Mouse (Mus musculus): ENCODE results near the gene Zfp39. TPM values are rescaled to one million over a fixed set of nuclear protein-coding genes. Genes with fewer than 3 reads are reported as not detected.
A peak's percentile ranks its signal among the peaks of the same experiment; 100 is the strongest.

The Zfp39 gene
- polyA plus RNA-seq, 1 experiment from 2014 or later: 6.4 TPM

DNA sequence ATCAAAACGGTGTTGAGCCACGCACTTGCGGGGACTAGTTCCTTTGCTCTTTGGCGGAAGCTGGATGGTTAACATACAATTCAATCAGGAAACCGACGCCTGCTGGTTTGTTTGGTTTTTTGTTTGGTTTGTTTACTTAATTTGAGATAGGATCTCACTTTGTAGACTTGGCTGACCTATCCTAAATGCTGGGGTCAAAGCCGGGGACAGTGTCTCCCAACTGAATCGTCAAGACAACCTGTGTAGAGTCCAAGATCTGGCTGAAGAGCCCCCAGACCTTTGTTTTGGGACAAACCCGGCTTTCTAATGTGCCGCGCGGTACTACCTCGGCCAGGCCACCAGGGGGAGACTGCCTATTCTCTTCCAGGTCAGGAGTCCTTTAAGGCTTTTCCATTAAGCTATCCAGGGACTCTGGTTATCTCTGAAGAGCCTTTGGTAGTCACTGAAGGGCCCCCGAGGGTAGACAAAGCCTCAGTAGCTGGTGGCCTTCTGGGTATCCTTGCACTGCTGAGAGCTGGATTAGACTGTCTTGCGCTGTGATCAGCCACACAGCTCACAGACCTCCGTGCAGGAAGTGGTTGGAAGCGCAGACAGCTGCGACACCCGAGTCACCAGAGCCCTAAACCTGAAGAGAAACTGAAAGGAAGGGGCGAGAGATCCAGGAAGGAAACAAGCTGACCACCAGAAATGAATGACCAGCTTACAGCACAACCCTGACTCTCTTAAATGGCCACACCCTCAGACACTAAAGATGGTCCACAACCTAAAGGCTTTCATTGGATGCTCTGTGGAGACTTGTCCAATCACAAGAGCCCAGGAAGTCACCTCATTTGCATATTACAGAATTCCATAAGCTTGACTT, 24.0 kb upstream of the Zfp39 start:
- Histone ChIP-seq H3K27me3 (ENCODE audit: control insufficient read depth, insufficient read depth, low read length) (no peaks in the 10 kb centered on the region), H3K4me1 (ENCODE audit: control insufficient read depth, insufficient read depth, low read length) (peaks cover 3% of the 10 kb centered on the region; the same call in 1 of the 2 replicates), H3K9me3 (ENCODE audit: control insufficient read depth, low read length) (no peaks in the 10 kb centered on the region), H3K4me2 (peak overlapping the region; percentile 23; the same call in 1 of the 2 replicates), H3K27ac (ENCODE audit: low read depth, low read length) (peak overlapping the region; percentile 35; the same call in 1 of the 2 replicates), H3K9ac (ENCODE audit: low read length) (no peak overlapping the region; the same call in 1 of the 2 replicates), H3K36me3 (ENCODE audit: control insufficient read depth, insufficient read depth, low read length) (peaks cover 3% of the 10 kb centered on the region), H3K4me3 (ENCODE audit: low read depth, low read length) (no peak overlapping the region)
- ATAC-seq (ENCODE audit: low FRiP score) (peak; percentile 73; the same call in 1 of the 2 replicates), DNase-seq (ENCODE audit: low spot score, missing footprints) (peak; percentile 96)
- WGBS: 36% methylated on average over 20 of the region's 20 CpGs

DNA sequence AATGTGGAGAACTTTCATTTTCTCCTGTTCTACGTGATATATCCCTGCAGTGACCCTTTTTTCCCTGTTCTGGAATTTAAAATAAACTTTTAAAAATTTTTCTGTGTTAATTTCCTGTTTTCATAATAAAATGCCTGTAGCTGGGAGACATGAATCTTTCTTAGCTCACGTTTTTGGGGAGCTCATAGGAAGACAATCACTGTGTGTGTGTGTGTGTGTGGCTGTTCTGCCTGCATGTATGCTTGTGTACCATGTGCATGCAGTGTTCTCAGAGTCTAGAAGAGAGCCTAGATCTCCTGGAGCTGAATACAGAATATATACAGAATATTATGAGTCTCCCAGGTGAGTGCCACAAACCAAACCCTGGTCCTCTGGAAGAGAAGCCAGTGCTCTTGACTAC, 23.0 kb upstream of the Zfp39 start:
- H3K27me3 ChIP-seq (ENCODE audit: control insufficient read depth, insufficient read depth, low read length): no peaks in the 10 kb centered on the region
- H3K4me3 ChIP-seq (ENCODE audit: low read depth, low read length): no peak overlapping the region
- ATAC-seq (ENCODE audit: low FRiP score) (no peak), DNase-seq (ENCODE audit: low spot score, missing footprints) (no peak)
- H3K4me2 ChIP-seq: no peak overlapping the region
- H3K9me3 ChIP-seq (ENCODE audit: control insufficient read depth, low read length): no peaks in the 10 kb centered on the region
- peaks cover 3% of the 10 kb centered on the region; the same call in 1 of the 2 replicates for H3K4me1 ChIP-seq (ENCODE audit: control insufficient read depth, insufficient read depth, low read length)
- H3K27ac ChIP-seq (ENCODE audit: low read depth, low read length): no peak overlapping the region
- no peak overlapping the region for H3K9ac ChIP-seq (ENCODE audit: low read length)
- WGBS: 75% methylated on average over 2 of the region's 2 CpGs
- no peaks in the 10 kb centered on the region; the same call in 1 of the 2 replicates for H3K36me3 ChIP-seq (ENCODE audit: control insufficient read depth, insufficient read depth, low read length)

DNA sequence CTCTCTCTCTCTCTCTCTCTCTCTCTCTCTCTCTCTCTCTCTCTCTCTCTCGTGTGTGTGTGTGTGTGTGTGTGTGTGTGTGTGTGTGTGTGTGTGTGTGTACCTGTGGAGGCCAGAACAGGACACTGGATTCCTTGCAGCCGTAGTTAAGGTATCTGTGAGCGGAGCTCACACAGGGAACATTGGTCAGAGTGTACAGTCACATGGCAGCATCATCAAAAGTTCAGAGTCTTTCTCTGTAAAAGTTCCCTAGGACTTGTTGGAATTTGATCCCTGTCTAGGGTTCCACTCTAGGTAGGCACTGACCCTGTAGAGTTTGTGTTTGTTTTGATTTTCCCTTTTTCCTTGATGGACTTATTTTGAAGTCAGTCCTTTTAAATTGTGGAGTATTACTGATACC, 22.6 kb upstream of the Zfp39 start:
- Histone ChIP-seq H3K9me3 (ENCODE audit: control insufficient read depth, low read length) (no peaks in the 10 kb centered on the region), H3K27ac (ENCODE audit: low read depth, low read length) (no peak overlapping the region), H3K9ac (ENCODE audit: low read length) (no peak overlapping the region), H3K36me3 (ENCODE audit: control insufficient read depth, insufficient read depth, low read length) (no peaks in the 10 kb centered on the region; the same call in 1 of the 2 replicates), H3K27me3 (ENCODE audit: control insufficient read depth, insufficient read depth, low read length) (no peaks in the 10 kb centered on the region), H3K4me3 (ENCODE audit: low read depth, low read length) (no peak overlapping the region), H3K4me2 (no peak overlapping the region), H3K4me1 (ENCODE audit: control insufficient read depth, insufficient read depth, low read length) (peaks cover 3% of the 10 kb centered on the region; the same call in 1 of the 2 replicates)
- DNase-seq (ENCODE audit: low spot score, missing footprints): no peak
- WGBS: 91% methylated on average over 2 of the region's 3 CpGs
- no peak for ATAC-seq (ENCODE audit: low FRiP score)

DNA sequence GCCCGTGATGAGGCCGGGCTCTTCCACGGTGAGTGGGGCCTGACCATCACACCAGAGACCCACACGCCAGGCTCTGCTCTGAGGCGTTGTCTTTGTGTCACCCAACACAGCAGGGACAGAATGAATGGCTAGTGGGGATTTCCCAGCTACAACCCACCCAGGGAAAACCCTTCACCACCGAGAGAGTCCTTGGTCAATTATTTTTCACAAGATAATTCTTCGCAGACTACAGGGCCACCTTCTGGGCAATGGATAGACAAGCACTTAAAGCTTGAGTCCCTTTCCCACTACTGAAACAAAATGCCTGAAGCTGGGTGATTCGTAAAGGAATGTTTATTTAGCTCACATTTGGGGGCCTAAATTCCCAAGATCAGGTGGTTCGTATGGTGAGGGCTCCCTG, 18.4 kb upstream of the Zfp39 start:
- WGBS: 83% methylated on average over 9 of the region's 9 CpGs
- Histone ChIP-seq H3K36me3 (ENCODE audit: control insufficient read depth, insufficient read depth, low read length) (no peaks in the 10 kb centered on the region), H3K9ac (ENCODE audit: low read length) (no peak overlapping the region), H3K27ac (ENCODE audit: low read depth, low read length) (no peak overlapping the region), H3K4me2 (no peak overlapping the region), H3K4me1 (ENCODE audit: control insufficient read depth, insufficient read depth, low read length) (no peaks in the 10 kb centered on the region), H3K9me3 (ENCODE audit: control insufficient read depth, low read length) (no peaks in the 10 kb centered on the region), H3K4me3 (ENCODE audit: low read depth, low read length) (no peak overlapping the region), H3K27me3 (ENCODE audit: control insufficient read depth, insufficient read depth, low read length) (no peaks in the 10 kb centered on the region)
- ATAC-seq (ENCODE audit: low FRiP score) (no peak), DNase-seq (ENCODE audit: low spot score, missing footprints) (no peak)

DNA sequence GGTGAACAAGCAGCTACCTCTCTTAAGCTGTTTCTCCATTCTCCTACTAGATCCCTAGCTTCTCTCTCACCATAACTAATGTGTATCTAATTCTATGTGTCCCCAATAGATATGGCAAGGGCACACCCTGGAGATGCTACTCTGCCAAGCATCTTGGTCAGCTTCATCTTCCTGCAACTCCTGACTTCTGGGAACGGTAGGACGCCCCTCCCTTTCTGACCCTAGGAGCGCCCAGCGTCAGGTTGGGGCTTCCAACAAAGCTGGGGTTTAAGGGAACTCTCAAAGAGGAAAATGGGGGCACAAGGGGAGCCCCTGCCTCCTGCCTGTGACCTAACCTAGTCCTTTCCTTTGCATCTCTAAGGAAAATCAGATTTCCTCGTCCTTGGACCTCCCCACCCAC, 14.7 kb upstream of the Zfp39 start:
- no peak overlapping the region for H3K9ac ChIP-seq (ENCODE audit: low read length)
- H3K27me3 ChIP-seq (ENCODE audit: control insufficient read depth, insufficient read depth, low read length): no peaks in the 10 kb centered on the region
- H3K36me3 ChIP-seq (ENCODE audit: control insufficient read depth, insufficient read depth, low read length): no peaks in the 10 kb centered on the region
- WGBS: 82% methylated on average over 5 of the region's 5 CpGs
- ATAC-seq (ENCODE audit: low FRiP score) (no peak), DNase-seq (ENCODE audit: low spot score, missing footprints) (peak; percentile 57)
- H3K4me1 ChIP-seq (ENCODE audit: control insufficient read depth, insufficient read depth, low read length): 0 out of 2 replicates have a peak, but pooled peaks cover 4% of the 10 kb centered on the region
- H3K4me3 ChIP-seq (ENCODE audit: low read depth, low read length): no peak overlapping the region
- no peak overlapping the region for H3K4me2 ChIP-seq
- H3K9me3 ChIP-seq (ENCODE audit: control insufficient read depth, low read length): no peaks in the 10 kb centered on the region
- H3K27ac ChIP-seq (ENCODE audit: low read depth, low read length): no peak overlapping the region

DNA sequence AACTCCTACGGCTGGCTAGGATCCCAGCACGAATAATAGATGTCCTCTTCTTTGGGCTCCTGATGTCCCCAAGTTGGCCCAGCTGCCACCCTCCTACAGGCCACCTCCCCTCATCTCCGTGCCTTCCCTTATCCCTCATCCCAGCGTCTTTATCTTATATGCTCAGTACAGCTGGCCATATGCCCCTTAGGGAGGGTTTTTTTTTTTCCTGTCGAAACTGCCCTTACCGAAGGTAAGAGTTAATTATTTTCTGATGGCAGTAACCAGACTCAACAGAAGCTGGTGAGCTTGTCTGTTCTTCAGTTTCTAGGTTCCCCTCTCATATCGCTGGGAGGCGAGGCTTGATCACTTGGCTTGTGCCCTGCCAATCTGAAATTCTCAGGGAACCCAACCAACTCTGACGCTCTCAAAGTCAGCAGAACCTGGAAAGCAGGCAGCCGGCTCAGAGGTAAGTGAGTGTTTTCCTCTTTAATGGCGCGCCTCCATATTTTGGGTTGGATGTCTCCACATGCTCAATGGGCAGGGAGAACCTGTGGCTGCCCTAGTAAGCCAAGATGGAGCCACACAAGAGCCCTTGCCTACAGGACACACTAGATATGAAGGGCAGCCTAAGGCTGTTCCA, 13.8 kb upstream of the Zfp39 start, which contains the start of gene Btnl10:
Btnl10 (plus strand) TSS at position 164 of the 622 bp plus-strand sequence.
- Histone ChIP-seq H3K27me3 (ENCODE audit: control insufficient read depth, insufficient read depth, low read length) (no peaks in the 10 kb centered on the region), H3K9ac (ENCODE audit: low read length) (no peak within 1 kb of the TSS), H3K27ac (ENCODE audit: low read depth, low read length) (no peak within 1 kb of the TSS), H3K36me3 (ENCODE audit: control insufficient read depth, insufficient read depth, low read length) (no peaks in the 10 kb centered on the region), H3K9me3 (ENCODE audit: control insufficient read depth, low read length) (no peaks in the 10 kb centered on the region), H3K4me1 (ENCODE audit: control insufficient read depth, insufficient read depth, low read length) (0 out of 2 replicates have a peak, but pooled peaks cover 4% of the 10 kb centered on the region), H3K4me2 (no peak within 1 kb of the TSS), H3K4me3 (ENCODE audit: low read depth, low read length) (no peak within 1 kb of the TSS)
- ATAC-seq (ENCODE audit: low FRiP score) (no peak), DNase-seq (ENCODE audit: low spot score, missing footprints) (peak; percentile 35)
- WGBS: 89% methylated on average over 12 of the region's 12 CpGs

DNA sequence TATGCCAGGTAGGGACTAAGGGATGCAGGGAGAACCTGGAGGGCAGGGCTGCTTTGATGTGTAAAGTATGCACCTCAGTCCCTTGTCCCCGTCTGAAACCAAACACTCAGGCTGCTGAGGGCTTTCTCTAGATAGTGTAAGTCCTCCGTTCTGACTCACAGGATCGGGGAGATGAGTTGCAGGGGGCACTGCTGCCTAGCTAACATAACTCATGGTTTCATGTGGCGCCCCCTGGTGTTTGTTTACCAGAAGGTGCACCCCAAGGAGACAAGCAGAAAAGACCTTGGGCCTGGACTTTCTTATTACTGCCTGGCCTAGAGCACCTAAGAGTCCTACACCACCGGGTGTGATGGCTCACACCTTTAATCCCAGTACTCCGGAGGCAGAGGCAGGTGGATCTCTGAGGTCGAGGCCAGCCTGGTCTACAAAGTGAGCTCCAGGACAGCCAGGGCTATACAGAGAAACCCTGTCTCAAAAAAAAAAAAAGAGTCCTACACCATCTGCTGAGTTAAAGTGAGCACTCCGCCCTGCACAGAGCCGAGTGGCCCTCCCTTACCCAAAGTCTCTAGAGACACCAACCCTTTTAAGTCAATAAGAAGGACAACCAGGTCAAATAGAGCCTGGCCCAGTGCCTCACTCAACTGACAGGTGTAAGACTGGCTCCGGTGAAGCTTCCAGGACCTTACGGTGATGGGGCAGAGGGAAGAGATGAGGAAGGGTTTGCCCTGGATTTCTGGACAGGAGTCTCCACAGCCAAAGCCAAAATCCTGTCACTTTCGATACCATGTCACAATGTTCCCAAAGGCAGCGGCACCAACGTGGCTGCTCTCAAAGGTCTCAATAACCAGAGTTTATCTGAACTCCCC, 13.1 kb upstream of the Zfp39 start:
- Histone ChIP-seq H3K9me3 (ENCODE audit: control insufficient read depth, low read length) (no peaks in the 10 kb centered on the region), H3K27ac (ENCODE audit: low read depth, low read length) (no peak overlapping the region), H3K4me2 (no peak overlapping the region), H3K4me1 (ENCODE audit: control insufficient read depth, insufficient read depth, low read length) (0 out of 2 replicates have a peak, but pooled peaks cover 4% of the 10 kb centered on the region), H3K36me3 (ENCODE audit: control insufficient read depth, insufficient read depth, low read length) (no peaks in the 10 kb centered on the region), H3K4me3 (ENCODE audit: low read depth, low read length) (no peak overlapping the region), H3K9ac (ENCODE audit: low read length) (no peak overlapping the region), H3K27me3 (ENCODE audit: control insufficient read depth, insufficient read depth, low read length) (no peaks in the 10 kb centered on the region)
- 57% methylated on average over 14 of the region's 14 CpGs for WGBS
- DNase-seq (ENCODE audit: low spot score, missing footprints): peak; percentile 89
- ATAC-seq (ENCODE audit: low FRiP score): no peak

DNA sequence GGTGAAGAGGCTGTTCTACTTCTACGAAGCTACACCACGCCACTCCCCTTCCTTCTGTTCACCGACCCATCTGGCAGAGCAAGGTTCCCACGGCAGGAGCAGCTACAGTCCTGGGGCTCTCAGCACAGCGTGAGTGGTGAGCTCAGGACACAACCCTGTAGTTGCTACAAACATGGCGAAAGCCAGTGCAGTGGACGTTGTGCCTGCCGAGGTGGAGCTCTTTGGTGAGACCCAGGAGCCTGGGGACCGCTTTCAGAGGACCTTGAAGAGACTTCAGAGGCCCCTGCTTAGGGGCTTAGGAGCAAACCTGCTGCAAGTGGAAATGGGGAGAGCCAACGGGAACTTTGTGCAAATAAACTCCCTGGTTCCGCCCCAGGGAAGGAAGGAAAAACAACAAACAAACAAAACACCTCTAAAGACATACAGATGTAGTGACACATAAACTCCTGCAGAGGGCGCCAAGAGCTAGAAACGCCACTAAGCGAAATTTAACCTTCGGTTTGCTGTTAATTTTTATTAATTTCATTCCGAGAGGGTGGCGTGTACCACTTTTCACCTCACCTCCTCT, 10.5 kb upstream of the Zfp39 start:
- Histone ChIP-seq H3K9ac (ENCODE audit: low read length) (peak overlapping the region; percentile 55; the same call in 1 of the 2 replicates), H3K4me3 (ENCODE audit: low read depth, low read length) (peak overlapping the region; percentile 11; the same call in 1 of the 2 replicates), H3K36me3 (ENCODE audit: control insufficient read depth, insufficient read depth, low read length) (no peaks in the 10 kb centered on the region), H3K27me3 (ENCODE audit: control insufficient read depth, insufficient read depth, low read length) (no peaks in the 10 kb centered on the region), H3K27ac (ENCODE audit: low read depth, low read length) (no peak overlapping the region), H3K4me2 (peak overlapping the region; percentile 44), H3K9me3 (ENCODE audit: control insufficient read depth, low read length) (no peaks in the 10 kb centered on the region), H3K4me1 (ENCODE audit: control insufficient read depth, insufficient read depth, low read length) (0 out of 2 replicates have a peak, but pooled peaks cover 4% of the 10 kb centered on the region)
- DNase-seq (ENCODE audit: low spot score, missing footprints): peak; percentile 94
- 24% methylated on average over 17 of the region's 17 CpGs for WGBS
- no peak for ATAC-seq (ENCODE audit: low FRiP score)

Data from midbrain, embryonic 11.5 days (tissue).